Mouse (Mus musculus) E14TG2a.4 (cell line): ENCODE data around the gene Ercc5.

ENCODE experiments used
- CTCF ChIP-seq: conservative IDR thresholded peaks from 2 replicates; pipeline ENCODE4 v1.5.1; 2014; ENCODE audit warnings: low read length
- NANOG ChIP-seq: IDR thresholded peaks from 2 replicates; pipeline ENCODE4 v1.6.1; 2014; ENCODE audit warnings: borderline replicate concordance, low read length, mixed read lengths

DNA sequence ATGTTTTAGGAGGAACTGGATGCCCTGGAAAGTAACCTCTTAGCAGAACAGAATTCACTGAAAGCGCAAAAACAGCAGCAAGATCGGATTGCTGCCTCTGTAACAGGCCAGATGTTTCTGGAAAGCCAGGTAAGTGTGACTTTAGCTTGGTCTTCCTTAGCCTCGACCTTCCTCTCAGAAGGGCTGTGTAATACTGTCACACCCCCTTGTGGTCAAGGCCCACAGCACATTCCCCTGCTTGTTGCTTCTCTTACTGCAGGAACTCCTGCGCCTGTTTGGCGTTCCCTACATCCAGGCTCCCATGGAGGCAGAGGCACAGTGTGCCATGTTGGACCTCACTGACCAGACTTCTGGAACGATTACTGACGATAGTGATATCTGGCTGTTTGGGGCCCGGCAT is 26.4 kb downstream of the Ercc5 start:
- TF ChIP-seq CTCF (peak; percentile 46), NANOG (no peak)
